Mouse (Mus musculus) adrenal gland, postnatal 10 days (tissue): Measurements from ENCODE around the gene Slc2a8. TPM values are rescaled to one million over a fixed set of nuclear protein-coding genes. Genes with fewer than 3 reads are reported as not detected.
A peak's percentile ranks its signal among the peaks of the same experiment; 100 is the strongest.

Source experiments
- DNase-seq: peaks from one replicate; pipeline ENCODE4 v3.0.0; 2021; ENCODE audit warnings: mixed read lengths
- total RNA-seq, 2 experiments: library from RNA; stranded (reverse); gene quantifications; 2 replicates each; pipeline ENCODE4 v1.2.3; 2021

Slc2a8 gene
- total RNA-seq, 2 experiments from 2014 or later: 20.1 to 23.0 TPM

DNA sequence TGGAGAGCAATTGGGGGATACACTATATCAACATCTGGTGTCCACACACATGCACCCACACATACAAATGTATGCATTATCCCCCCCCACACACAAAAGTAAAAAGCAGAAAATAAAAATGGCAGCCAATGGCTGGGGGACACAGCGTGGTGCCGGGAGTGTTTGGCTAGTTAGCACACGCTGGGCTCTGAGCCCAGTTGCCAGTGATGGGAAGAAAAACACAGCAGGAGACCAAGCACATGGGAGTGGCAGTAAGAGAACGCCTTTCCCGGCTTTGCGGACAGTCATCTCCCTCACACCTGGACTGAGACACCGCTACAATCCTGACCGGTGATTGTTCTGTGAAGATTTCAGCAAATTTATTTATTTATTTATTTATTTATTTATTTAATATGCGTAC, 10.6 kb downstream of the Slc2a8 start:
- DNase-seq: no peak

DNA sequence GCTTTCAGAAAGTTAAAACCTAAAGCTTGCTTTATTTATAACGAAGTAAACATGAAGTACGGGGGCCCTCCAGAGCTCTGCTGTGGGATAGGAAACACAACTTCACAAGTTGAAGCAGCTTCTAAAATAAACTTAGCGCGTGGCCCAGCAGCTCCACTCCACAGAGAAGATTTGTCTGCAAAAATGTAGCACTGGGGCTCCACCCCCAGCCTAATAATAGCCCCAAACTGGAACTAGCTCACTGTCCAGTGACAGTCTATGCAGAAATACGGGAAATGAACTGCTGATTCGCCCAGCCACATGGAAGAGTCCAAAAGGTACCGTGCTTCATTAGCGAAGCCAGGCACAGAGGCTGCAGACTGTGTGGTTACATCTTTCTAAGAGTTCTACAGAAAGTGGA, 12.6 kb downstream of the Slc2a8 start:
- DNase-seq: no peak

DNA sequence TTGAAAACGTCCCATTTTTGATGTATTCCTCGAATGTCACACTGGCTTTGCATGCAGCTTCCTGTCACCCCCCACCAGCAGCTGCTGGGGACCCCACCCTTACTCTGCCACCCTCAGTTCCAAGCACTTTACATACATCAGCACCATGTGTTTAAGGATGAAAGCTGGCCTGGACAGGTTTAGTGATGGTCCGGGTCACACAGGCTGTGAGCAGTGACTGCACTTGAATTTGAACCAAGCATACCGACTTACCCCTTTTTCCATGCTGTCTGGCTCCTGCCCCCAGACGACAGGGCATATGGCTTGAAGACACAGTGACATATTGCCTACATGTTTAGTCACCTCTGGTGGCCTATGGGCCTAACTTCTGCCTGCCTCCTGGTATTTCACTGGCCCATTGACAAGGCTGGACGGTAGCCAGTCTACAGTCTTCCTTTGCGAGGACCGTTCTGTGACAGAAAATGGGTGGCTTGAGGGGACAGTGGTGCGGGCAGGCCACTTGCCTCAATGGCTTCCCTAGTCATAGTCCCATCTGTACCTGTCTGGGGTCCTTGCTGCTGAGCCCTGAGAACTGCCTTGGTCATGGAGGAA, 13.8 kb downstream of the Slc2a8 start:
- peak; percentile 22 for DNase-seq

DNA sequence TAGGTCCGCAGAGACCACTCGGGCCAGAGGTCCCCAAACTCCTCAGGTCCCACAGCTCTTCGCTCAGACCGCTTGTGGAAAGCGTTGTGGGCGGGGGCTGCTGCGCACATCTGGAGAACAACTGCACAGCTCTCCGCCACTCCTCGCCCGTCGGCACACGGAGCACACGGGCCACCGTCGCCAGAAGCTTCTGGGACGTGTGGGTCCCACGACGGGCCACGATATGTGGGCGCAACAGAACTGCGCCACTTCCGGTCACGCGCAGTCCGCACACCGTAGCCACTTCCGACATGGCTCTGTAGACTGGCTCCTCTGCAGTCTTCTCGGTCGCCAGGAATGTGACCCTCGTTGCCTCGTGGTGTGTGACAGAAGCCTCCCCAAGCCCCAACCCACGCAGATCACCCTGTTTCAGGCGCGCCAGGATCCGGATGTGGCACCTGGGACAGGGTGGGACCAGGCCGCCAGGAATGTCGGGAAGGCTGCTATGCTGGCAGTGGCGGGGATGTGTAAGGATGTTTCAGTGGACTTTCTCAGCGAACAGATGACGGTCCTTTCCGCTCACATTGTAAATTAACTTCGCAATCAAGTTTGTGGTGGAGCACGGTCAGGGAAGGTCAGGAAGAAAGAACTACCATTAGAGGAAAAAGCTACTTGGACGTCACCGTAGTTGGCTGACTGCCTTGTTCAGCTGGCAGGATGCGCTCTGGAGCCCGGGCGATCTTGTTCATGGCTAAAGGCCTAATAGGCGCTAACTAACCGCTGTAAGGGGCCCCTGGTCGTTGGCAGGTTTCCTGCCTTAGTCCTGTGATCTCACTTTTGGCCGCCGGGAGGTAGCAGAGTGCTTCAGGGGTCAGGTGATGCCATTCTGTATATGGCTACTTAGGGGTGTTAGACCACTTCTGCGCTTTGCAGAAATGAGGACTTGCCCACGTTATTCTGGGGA, 14.9 kb downstream of the Slc2a8 start:
- peak; percentile 90 for DNase-seq

DNA sequence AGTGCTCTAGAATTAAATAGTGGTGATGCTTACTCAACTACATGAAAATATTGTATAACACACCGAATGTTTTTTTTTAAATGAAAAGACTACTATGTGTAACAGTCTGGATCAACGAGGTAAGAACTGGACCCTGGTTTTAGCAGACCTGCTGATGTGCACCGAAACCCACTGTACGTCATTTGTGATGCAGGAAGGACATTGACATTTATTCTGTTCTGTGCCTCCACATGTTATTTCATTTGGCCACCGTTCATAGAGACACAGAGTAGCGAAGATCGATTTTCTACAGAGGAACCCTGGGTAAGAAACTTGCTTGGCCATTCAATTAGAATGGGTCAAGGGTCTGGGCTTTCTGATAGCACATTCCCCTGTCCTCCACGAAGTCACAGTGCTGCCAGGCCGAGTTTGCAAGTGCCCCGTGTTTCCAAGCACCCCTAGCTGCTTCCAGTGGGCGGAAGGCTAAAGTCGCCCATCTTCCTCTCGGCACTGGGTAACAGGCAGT, 15.6 kb downstream of the Slc2a8 start:
- DNase-seq: no peak

DNA sequence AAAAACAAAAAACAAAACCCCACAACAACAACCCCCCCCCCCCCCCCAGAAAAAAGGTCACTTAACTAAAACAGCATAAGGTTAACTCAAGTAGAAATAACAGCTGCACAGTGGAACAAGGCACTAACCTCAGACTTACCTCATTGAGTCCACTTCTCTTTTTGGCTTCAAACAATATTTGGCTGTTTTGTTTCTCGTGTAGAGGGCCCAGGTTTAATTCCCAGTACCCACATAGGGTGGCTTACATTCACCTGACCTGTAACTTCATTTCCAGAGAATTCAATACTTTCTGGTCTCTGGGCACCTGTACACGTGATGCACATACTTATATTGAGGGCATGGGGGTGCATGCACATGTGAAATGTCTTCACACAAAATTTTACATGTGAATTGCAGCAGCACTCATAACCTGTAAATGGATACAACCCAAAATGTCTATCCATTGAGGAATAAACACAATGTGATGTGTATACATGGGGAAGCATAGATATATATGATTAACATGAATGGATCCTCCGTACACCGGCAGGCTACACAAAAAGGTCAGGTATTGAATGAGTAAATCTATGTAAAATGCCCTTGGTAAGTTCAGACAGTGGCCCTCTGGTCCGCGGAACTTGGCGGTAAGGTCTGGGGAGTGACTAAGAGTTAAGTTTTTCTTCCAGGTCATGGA, 16.2 kb downstream of the Slc2a8 start:
- DNase-seq: no peak

DNA sequence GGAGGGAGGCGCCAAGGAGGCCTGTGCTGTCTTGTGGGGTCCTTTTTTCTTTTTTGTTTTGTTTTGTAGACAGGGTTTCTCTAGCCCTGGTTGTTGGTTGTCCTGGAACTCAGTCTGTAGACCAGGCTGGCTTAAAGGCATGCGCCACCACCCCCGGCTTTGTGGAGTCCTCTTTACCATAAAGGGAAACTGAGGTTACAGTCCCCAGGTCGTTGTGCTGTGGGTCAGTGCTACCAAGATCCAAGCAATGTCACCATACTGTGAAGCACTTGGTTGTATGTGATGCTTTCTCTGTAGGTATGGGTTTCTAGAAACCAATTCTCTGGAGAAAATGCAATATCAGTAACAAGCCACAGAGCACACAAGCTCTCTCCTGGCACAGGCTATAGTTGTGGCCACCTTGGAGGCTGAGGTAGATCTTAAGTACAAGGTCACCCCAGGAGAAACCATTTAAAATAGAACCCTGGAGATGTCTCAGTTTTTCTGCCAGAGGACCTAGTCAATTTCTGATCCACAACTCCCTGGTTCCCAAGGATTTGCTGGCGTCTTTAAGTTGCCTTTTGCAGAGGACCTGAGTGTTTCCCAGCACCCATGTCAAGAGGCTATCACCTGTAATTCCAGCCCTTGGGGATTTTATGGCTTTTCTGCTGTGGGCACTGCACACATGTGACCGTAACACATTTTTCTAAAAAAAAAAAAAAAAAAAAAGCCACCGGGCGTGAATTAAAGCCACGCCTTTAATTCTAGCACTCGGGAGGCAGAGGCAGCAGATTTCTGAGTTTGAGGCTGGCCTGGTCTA, 17.0 kb downstream of the Slc2a8 start:
- no peak for DNase-seq

DNA sequence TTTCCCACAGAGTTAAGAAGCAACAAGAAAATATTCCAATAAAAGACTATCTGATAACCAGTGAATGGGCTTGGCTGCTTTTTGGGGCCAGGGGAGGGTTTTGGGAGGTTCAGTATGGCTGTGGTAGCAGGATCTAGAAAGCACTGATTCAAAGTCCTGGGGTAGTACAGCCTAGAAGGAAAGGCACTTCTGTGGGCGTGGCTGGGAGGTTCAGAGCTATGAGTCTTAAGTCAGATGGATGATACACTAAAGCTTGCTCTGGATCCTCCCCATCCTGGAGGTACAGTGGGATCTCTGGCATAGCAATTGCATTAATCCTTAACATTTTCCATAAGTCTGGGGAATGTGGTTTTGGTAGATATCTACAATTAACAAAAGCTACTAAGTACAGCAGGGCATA, 17.9 kb downstream of the Slc2a8 start:
- no peak for DNase-seq

DNA sequence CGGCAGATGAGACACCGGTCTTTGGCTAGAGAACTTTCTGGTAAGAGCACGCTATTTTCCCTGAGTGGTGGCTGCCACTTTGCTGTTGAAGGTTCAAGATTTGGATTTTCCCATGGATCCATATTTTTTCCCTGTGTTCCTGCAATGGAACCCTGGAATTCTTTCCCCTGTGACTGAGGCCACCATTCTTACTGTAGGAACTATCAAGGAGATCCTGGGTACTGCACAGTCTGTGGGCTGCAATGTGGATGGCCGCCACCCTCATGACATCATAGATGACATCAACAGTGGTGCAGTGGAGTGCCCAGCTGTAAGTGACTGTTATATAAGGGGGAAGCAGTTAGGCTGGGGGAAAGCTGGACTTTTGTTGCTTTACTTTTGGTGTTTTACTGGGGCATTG, 18.3 kb downstream of the Slc2a8 start:
- no peak for DNase-seq

DNA sequence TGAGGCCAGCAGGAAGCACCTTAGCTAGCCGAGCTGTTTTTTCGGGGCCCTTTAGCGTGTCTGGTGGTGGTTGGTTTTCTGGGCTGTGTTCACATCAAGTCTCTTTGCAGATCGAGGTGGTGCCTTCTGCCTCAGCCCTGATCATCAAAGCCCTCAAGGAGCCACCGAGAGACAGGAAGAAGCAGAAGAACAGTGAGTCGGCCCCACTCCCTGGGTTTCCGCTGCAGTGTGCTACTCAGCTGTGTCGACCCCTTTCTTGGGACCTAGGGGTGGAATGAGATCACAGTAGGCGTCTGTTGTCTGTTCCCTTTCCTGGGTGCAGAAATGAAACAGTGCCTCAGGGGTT, 19.0 kb downstream of the Slc2a8 start:
- DNase-seq: no peak

DNA sequence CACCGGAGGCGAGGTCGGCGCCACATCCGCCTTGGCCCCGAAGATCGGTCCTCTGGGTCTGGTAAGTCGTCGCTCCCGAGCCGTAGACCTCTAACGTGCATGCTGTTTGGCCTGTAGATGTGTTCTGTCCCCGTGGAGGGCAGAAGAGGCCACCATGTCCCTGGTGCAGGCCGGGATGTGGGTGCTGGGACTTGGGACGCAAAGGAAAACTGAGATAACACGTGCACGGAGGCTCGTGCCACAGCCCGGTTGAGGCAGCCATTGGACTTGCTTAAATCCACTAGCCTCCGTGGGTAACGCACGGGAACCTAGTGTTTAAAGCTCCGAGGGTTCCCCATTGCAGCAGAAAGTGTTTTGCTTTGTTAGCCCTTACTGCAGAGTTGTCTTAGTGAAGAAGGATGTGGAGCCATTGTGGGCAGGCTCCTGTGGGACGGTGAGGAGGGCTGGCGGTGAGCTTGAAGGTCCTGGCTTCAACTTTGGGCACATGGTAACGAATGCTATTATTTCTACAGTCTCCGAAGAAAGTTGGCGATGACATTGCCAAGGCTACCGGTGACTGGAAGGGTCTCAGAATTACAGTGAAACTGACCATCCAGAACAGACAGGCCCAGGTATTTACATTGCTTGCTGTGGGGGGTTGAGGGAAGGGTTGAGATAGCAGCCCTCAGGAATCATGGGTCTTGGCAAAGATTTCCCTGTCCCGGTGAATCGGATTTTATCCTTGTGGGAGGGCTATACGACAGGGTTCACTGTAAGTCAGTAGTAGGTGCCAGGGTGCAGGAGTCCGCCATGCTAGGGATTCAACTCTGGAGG, 19.6 kb downstream of the Slc2a8 start:
- DNase-seq: peak; percentile 53

DNA sequence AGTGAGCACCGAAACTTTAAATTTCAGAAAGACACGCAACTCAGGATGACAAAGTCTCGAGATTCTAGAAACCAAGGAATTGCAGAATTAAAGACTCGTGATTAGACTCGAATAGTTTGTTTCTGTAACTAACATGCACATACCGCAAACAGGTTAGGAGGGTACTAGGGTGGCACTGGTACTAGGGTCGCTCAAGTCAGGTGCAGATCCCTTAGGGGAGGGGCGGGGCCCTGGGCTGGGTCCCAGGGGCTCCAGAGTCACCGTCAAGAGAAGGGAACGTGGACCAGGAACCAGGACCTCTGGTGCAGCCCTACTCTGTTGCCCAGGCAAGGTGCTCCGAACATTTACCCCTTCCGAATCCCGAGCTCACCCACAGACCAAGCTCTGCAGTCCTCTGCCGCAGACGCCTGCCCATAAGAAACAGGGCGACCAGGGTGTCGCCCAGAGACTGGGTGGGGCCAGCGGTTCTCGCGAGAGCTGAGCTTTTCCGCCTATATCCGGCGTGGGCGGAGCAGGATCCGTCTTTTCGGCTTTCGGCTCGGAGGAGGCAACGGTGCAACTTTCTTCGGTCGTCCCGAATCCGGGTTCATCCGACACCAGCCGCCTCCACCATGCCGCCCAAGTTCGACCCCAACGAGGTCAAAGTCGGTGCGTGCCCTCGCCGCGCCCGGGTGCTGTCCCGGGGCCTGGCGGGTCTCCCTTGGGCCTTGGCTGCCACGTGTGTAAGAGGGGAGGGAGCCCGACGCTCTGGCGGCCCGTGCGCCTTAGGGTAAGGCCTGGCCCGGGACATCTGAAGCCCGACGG, 20.5 kb downstream of the Slc2a8 start, which contains the start of the genes Rpl12 and Lrsam1:
Gene Rpl12, plus strand, starts transcription at position 368 of the 804 bp plus-strand sequence.
Gene Lrsam1, minus strand, starts transcription at position 423 of the 804 bp plus-strand sequence.
- DNase-seq: peak; percentile 97

DNA sequence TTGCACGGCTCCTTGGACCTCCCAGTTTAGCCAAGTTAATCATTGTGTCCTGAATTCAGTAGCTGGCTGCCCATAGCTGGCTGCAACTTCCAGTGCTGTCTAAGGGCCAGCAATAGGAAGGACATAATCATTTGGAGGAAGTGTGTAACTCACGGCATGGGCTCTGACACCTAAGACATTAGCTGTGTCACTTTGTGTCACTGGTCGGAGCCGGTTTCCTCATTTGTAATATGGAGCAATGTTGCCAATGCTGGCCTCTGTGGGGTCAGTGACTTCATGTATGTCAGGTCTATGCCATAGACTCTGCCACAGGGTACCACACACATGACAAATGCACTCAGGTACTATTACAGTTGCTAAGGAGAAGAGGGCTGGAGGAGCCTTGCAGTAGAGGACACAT, 21.6 kb downstream of the Slc2a8 start:
- no peak for DNase-seq

DNA sequence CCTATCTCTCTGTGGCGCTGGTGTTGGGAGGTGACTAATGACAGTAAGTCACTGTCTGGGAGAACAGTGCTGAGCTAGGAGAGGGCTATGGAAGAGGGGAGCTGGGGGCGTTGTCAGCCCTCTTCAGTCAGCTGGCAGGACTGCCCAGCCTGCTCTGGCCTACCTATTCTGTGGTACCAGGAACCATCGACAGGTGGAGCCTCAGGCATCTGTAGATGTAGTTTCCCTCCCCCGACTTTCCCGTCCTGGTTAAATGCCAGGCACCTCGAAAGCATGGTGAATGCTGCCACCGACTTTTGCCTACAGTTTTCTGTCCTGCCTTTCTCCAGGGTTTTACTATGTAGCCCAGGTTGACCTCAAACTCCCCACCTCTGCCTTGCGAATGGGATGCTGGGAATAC, 24.5 kb downstream of the Slc2a8 start:
- DNase-seq: no peak

DNA sequence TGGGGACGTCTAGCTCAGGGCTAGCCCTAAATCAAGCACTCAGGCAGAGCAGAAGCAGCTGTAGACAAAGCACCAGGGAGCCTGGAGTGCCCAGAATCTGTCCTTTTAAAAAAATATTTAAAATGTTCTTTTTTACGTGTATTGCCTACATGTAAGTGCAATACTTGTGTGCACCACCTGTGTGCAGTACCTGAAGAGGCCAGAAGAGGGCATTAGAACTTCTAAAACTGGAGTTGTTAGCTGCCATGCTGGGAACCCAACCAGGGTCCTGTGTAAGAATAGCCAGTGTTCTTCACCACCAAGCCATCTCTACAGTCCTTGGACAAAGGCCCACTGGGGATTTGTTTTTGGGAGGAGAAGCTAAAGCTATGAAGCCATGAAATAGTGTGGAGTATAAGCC, 27.3 kb downstream of the Slc2a8 start:
- DNase-seq: no peak

DNA sequence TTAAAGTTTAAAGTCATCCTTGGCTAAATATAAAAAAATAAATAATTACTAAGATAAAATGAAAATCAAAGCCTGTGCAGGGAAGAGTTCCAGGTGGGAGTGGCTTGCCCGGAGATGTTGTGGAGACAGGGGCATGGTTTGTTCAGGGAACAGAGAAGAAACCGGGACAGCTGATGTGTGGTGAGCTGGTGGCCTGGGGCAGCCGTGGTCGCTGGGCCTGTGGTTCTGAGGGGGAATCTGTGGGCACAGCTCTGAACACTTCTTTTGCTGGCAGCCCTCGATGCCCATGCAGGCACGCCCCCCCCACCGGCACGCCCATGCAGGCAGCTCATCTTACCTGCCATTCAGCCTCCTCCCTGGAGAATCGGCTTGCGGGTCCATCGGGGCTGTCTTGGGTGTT, 34.4 kb downstream of the Slc2a8 start:
- DNase-seq: no peak

DNA sequence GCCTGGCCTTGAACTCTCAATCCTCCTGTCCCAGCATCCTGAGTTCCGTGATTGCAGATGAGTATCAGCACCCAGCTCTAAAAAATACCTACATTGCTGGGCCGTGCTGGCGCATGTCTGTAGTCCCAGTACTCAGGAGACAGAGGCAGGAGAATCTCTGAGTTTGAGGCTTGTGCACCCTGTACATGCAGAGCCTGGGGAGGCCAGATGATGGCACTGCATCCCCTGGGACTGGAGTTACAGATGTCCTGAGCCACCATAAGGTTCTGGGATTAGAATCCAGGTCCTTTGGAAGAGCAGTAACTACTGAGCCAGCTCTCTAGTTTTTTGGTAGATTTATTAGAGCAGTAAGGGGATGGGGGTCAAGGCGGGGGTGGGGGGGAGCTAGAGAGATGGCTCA, 41.4 kb downstream of the Slc2a8 start:
- no peak for DNase-seq

DNA sequence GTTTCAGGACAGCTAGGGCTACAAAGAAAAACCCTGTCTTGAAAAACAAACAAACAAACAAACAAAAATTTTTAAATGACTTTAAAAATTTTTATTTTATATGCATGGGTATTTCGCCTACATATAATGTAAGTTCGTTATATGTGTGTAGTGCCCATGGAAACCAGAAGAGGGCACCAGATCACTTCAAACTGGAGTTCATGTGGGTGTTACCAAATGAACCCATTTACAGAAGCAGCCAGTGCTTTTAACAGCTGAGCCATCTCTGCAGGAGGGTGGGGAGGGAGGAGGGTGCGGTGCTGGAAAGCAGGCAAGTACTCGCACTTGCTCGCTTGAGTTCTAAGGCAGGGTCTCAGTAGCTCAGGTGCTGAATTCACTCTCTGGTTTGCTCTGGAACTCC, 42.5 kb downstream of the Slc2a8 start:
- DNase-seq: peak; percentile 50

DNA sequence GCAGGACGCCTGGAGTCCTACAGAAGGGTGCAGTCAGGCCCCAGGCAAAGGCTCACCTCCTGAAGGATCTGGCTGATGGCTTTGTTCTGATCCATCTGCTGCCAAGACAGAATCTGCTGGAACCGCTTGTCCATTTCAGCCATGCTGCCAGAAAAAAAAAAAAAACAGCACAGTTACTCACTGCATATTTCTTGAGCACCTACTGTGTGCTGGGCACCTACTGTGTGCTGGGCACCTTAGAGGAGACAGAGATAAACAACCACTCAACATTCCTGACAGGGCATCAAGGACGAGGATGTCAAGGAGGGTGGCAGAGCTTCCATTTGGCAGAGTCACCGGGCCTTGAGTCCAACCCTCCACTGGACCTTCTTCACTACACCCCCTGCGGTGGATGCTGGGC, 43.1 kb downstream of the Slc2a8 start:
- no peak for DNase-seq

DNA sequence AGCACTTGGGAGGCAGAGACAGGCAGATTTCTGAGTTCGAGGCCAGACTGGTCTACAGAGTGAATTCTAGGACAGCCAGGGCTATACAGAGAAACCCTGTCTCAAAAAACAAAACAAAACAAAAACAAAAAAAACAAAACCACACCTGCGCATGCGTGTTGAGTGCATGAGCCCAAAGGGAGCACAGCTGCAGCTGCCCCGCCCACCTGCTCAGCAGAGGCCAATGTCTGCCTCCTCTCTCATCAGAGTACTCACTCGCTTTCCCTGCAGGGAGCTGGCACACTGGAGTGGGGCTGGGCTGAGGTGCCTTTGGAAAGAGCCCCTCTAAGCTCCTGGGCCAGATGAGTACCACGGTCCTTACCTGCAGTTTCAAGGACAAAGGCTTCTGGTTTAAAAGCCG, 50.2 kb downstream of the Slc2a8 start:
- DNase-seq: no peak
